Mouse (Mus musculus): ENCODE data around the gene Herc3. TPM values are rescaled to one million over a fixed set of nuclear protein-coding genes. Genes with fewer than 3 reads are reported as not detected.

Herc3 gene
- polyA plus RNA-seq, 1 experiment from 2014 or later, result 6.5 TPM

DNA sequence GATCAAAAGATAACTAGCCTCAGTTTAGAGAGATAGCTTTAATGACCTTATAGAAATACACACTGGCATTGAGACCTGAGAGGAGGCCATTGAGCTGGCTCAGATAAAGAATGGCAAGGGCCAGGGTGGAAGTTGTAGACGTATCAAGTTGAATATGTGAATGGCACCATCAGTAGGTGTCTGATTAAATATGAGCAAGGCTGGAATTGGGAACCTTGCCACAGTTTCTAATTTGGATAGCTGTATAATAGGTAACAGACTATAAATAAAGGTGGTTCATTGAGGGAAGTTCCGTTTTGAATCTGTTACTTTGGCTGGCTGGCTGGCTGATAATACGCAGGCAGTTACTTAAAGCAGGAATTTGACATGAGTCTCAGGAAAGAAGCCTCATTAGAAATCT is 65.4 kb downstream of the Herc3 start:
- H3K27ac ChIP-seq (replicated peaks; ENCODE audit: low read depth, low read length), result no peak overlapping the region
- H3K27me3 ChIP-seq (ENCODE audit: control insufficient read depth, insufficient read depth, low read length), result no peaks in the 10 kb centered on the region
- no peaks in the 10 kb centered on the region for H3K9me3 ChIP-seq (ENCODE audit: control insufficient read depth, low read length)
- H3K4me2 ChIP-seq (ENCODE audit: low read depth, severe bottlenecking), result no peak overlapping the region
- no peak for DNase-seq (ENCODE audit: low spot score)
- no peaks in the 10 kb centered on the region for H3K36me3 ChIP-seq (ENCODE audit: control insufficient read depth, insufficient read depth, low read length)
- H3K4me3 ChIP-seq (ENCODE audit: low read depth, low read length), result no peak overlapping the region
- no peaks in the 10 kb centered on the region for H3K4me1 ChIP-seq (ENCODE audit: control insufficient read depth, insufficient read depth, low read length)
- H3K9ac ChIP-seq (ENCODE audit: low read length), result no peak overlapping the region
- WGBS, result 80% methylated on average over 3 of the region's 3 CpGs
- ATAC-seq (ENCODE audit: insufficient number of reproducible peaks, low FRiP score, low TSS enrichment, low read depth), result no peak

DNA sequence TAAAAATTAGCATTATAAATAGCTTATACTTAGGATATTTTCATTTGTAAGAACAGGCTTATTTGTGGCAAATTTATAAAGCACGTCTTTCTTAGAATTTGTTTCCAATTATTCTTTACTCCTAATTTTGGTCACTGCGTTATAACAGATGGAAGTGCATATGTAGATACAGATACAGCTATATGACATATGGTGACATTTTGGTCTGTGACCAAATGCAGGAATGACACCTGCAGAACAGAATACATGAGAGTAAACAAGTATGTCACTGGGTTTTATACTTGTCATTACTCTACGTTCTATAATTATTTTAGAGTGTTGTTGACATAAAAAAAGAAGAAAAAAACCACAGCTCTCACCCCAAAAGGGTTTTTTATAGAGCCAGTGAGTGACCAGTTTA is 67.8 kb downstream of the Herc3 start:
- H3K9me3 ChIP-seq (ENCODE audit: control insufficient read depth, low read length), result no peaks in the 10 kb centered on the region
- no peaks in the 10 kb centered on the region for H3K27me3 ChIP-seq (ENCODE audit: control insufficient read depth, insufficient read depth, low read length)
- H3K4me1 ChIP-seq (ENCODE audit: control insufficient read depth, insufficient read depth, low read length), result peaks cover 4% of the 10 kb centered on the region; the same call in 1 of the 2 replicates
- H3K27ac ChIP-seq (replicated peaks; ENCODE audit: low read depth, low read length), result no peak overlapping the region
- no peak overlapping the region for H3K4me3 ChIP-seq (ENCODE audit: low read depth, low read length)
- H3K9ac ChIP-seq (ENCODE audit: low read length), result no peak overlapping the region
- 89% methylated on average over 3 of the region's 3 CpGs for WGBS
- DNase-seq (ENCODE audit: low spot score) (no peak), ATAC-seq (ENCODE audit: insufficient number of reproducible peaks, low FRiP score, low TSS enrichment, low read depth) (no peak)
- no peak overlapping the region for H3K4me2 ChIP-seq (ENCODE audit: low read depth, severe bottlenecking)
- no peaks in the 10 kb centered on the region for H3K36me3 ChIP-seq (ENCODE audit: control insufficient read depth, insufficient read depth, low read length)

DNA sequence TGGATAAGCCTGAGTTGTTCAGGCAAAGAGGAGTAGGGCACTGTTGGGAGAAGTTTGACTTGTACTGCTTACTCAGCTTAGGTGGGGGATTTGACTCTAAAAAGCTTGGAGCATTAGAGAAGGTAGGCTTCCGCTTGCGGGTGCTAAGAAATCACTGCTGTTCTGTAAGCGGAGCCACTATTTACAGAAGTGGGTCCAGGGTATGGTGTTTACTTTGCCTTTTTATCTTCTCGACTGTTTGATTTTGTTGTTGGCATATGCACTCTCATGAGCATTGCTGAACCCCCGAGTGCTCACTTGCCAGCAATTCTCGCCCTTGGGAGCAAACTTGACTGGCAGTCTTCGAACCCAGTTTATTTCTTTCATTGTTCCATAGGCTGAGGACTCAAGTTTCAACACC is 69.3 kb downstream of the Herc3 start:
- Histone ChIP-seq H3K36me3 (ENCODE audit: control insufficient read depth, insufficient read depth, low read length) (no peaks in the 10 kb centered on the region), H3K9me3 (ENCODE audit: control insufficient read depth, low read length) (no peaks in the 10 kb centered on the region), H3K9ac (ENCODE audit: low read length) (no peak overlapping the region), H3K27me3 (ENCODE audit: control insufficient read depth, insufficient read depth, low read length) (no peaks in the 10 kb centered on the region), H3K27ac (replicated peaks; ENCODE audit: low read depth, low read length) (no peak overlapping the region), H3K4me3 (ENCODE audit: low read depth, low read length) (no peak overlapping the region), H3K4me1 (ENCODE audit: control insufficient read depth, insufficient read depth, low read length) (peaks cover 4% of the 10 kb centered on the region; the same call in 1 of the 2 replicates), H3K4me2 (ENCODE audit: low read depth, severe bottlenecking) (no peak overlapping the region)
- DNase-seq (ENCODE audit: low spot score), result no peak
- WGBS, result 88% methylated on average over 7 of the region's 7 CpGs
- ATAC-seq (ENCODE audit: insufficient number of reproducible peaks, low FRiP score, low TSS enrichment, low read depth), result no peak

DNA sequence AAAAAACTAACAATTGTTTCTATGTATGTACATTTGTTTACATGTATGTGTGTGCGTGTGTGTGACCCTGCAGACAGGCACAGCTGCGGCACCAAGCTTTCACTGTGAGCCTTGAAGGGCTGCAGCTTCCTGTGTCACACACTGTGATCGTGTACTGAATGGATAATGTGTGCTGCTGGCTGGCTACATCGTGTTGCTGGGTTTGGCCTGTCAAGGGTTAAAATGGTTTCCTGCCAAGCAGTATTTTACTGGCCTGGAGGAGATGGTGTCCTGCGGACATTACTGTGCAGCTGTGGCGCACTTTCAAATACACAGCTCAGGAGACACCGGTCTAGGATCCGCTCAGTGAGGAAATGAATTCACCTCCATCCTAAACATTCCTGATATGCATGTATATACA is 71.9 kb downstream of the Herc3 start:
- no peak overlapping the region for H3K4me2 ChIP-seq (ENCODE audit: low read depth, severe bottlenecking)
- H3K9me3 ChIP-seq (ENCODE audit: control insufficient read depth, low read length), result peaks cover 2% of the 10 kb centered on the region; the same call in 1 of the 2 replicates
- H3K4me3 ChIP-seq (ENCODE audit: low read depth, low read length), result no peak overlapping the region
- no peak overlapping the region for H3K9ac ChIP-seq (ENCODE audit: low read length)
- DNase-seq (ENCODE audit: low spot score) (peak; percentile 50), ATAC-seq (ENCODE audit: insufficient number of reproducible peaks, low FRiP score, low TSS enrichment, low read depth) (peak; percentile 56)
- H3K4me1 ChIP-seq (ENCODE audit: control insufficient read depth, insufficient read depth, low read length), result peaks cover 4% of the 10 kb centered on the region; the same call in 1 of the 2 replicates
- no peaks in the 10 kb centered on the region for H3K36me3 ChIP-seq (ENCODE audit: control insufficient read depth, insufficient read depth, low read length)
- no peaks in the 10 kb centered on the region for H3K27me3 ChIP-seq (ENCODE audit: control insufficient read depth, insufficient read depth, low read length)
- H3K27ac ChIP-seq (replicated peaks; ENCODE audit: low read depth, low read length), result no peak overlapping the region
- WGBS, result 27% methylated on average over 8 of the region's 8 CpGs

DNA sequence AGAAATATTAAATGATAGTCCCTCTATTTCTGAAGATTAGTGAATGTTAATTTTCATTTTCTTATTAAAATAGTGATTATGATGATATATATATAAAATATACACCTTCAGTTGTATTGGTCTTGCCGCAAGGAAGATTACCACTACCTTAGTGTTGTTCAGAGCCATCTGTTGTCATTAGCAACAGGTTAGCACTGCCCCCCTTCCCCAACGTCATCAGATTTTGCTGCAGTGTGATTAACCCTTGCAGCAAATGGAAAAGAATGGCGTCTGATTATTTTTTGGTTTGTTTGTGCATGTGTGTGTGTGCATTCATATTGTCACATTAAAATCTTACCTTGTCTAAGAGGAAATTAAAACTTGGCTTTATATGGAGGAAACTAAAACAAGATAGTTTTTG is 73.3 kb downstream of the Herc3 start:
- Histone ChIP-seq H3K36me3 (ENCODE audit: control insufficient read depth, insufficient read depth, low read length) (no peaks in the 10 kb centered on the region), H3K9ac (ENCODE audit: low read length) (no peak overlapping the region), H3K27me3 (ENCODE audit: control insufficient read depth, insufficient read depth, low read length) (no peaks in the 10 kb centered on the region), H3K4me2 (ENCODE audit: low read depth, severe bottlenecking) (no peak overlapping the region), H3K9me3 (ENCODE audit: control insufficient read depth, low read length) (peaks cover 2% of the 10 kb centered on the region; the same call in 1 of the 2 replicates), H3K4me3 (ENCODE audit: low read depth, low read length) (no peak overlapping the region), H3K27ac (replicated peaks; ENCODE audit: low read depth, low read length) (no peak overlapping the region), H3K4me1 (ENCODE audit: control insufficient read depth, insufficient read depth, low read length) (peaks cover 4% of the 10 kb centered on the region; the same call in 1 of the 2 replicates)
- ATAC-seq (ENCODE audit: insufficient number of reproducible peaks, low FRiP score, low TSS enrichment, low read depth), result no peak
- 50% methylated on average over 3 of the region's 3 CpGs for WGBS
- DNase-seq (ENCODE audit: low spot score), result no peak

DNA sequence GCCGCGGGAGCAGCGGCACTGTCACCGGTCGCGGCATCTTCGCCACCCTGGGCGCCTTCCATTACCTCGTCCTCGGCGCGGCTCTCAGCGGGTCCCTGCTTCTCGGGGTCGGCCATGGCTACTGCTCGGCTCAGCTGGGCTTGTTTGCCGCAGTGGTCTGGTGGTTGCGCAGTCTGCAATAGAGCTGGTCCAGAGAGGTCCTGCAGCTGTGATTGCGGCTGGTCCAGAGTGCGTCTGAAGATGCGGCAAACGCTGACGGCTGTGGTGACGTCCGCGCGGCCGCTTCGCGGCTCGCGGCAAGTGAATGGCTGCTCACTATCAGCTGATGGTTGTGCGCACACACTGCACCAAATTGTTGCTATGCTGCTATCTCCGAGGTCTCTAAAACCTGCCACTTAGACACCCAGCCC is 75.6 kb downstream of the Herc3 start, which contains the start of gene Nap1l5:
Gene Nap1l5 (minus strand): TSS at position 225 of the 410 bp plus-strand sequence.
- H3K9ac ChIP-seq (ENCODE audit: low read length), result no peak within 1 kb of the TSS
- ATAC-seq (ENCODE audit: insufficient number of reproducible peaks, low FRiP score, low TSS enrichment, low read depth) (peak; percentile 58; the same call in 1 of the 2 replicates), DNase-seq (ENCODE audit: low spot score) (peak; percentile 52)
- H3K4me1 ChIP-seq (ENCODE audit: control insufficient read depth, insufficient read depth, low read length), result peaks cover 4% of the 10 kb centered on the region; the same call in 1 of the 2 replicates
- H3K27me3 ChIP-seq (ENCODE audit: control insufficient read depth, insufficient read depth, low read length), result no peaks in the 10 kb centered on the region
- H3K36me3 ChIP-seq (ENCODE audit: control insufficient read depth, insufficient read depth, low read length), result no peaks in the 10 kb centered on the region
- H3K27ac ChIP-seq (replicated peaks; ENCODE audit: low read depth, low read length), result no peak within 1 kb of the TSS
- 55% methylated on average over 33 of the region's 34 CpGs for WGBS
- peaks cover 2% of the 10 kb centered on the region; the same call in 1 of the 2 replicates for H3K9me3 ChIP-seq (ENCODE audit: control insufficient read depth, low read length)
- H3K4me2 ChIP-seq (ENCODE audit: low read depth, severe bottlenecking), result peak within 1 kb of the TSS; percentile 64
- peak within 1 kb of the TSS; percentile 28 for H3K4me3 ChIP-seq (ENCODE audit: low read depth, low read length)

DNA sequence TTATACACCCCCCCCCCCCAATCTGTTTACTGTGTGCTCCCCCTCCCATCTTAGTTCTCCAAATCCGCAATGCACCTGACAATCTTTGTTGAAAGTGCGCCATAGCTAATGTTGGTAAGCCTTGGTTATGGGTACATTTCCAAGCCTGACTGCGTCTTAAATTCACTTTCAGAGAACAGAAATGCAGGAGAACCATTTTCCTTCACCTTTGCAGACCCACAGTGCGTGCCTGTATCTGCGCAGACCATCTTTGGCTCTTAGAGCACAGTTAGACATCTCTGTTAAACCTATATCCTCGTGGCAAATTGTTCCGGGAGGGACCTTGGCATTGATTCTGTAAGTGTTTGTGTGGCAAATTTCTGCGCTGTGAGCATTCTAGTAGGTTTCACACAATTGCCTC is 76.1 kb downstream of the Herc3 start:
- DNase-seq (ENCODE audit: low spot score), result no peak
- Histone ChIP-seq H3K27me3 (ENCODE audit: control insufficient read depth, insufficient read depth, low read length) (no peaks in the 10 kb centered on the region), H3K4me2 (ENCODE audit: low read depth, severe bottlenecking) (peak overlapping the region; percentile 64; the same call in 1 of the 2 replicates), H3K4me3 (ENCODE audit: low read depth, low read length) (no peak overlapping the region; the same call in 1 of the 2 replicates), H3K9me3 (ENCODE audit: control insufficient read depth, low read length) (peaks cover 2% of the 10 kb centered on the region; the same call in 1 of the 2 replicates), H3K36me3 (ENCODE audit: control insufficient read depth, insufficient read depth, low read length) (no peaks in the 10 kb centered on the region), H3K4me1 (ENCODE audit: control insufficient read depth, insufficient read depth, low read length) (peaks cover 4% of the 10 kb centered on the region; the same call in 1 of the 2 replicates), H3K9ac (ENCODE audit: low read length) (no peak overlapping the region), H3K27ac (replicated peaks; ENCODE audit: low read depth, low read length) (no peak overlapping the region)
- no peak for ATAC-seq (ENCODE audit: insufficient number of reproducible peaks, low FRiP score, low TSS enrichment, low read depth)
- 85% methylated on average over 8 of the region's 8 CpGs for WGBS

DNA sequence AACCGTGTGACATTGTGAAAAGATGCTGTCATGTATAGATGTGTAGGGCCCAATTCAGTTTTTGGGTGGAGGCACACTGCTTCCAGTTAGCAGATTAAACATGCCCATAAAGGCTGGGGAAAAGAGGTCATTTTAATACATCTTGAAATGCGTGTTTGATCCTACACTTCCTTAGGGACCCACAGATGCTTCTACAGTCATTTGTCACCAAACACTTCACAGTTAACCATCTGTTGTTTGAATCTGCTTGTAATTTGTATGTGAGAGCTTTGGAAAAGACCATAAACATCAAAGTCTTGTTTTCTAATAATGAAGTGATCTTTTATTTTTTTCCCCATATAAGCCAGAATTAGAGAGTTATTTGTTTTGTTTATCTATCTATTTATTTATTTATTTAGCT is 76.5 kb downstream of the Herc3 start:
- no peak overlapping the region for H3K9ac ChIP-seq (ENCODE audit: low read length)
- no peak overlapping the region for H3K4me2 ChIP-seq (ENCODE audit: low read depth, severe bottlenecking)
- peaks cover 2% of the 10 kb centered on the region; the same call in 1 of the 2 replicates for H3K9me3 ChIP-seq (ENCODE audit: control insufficient read depth, low read length)
- no peak overlapping the region for H3K4me3 ChIP-seq (ENCODE audit: low read depth, low read length)
- no peak for ATAC-seq (ENCODE audit: insufficient number of reproducible peaks, low FRiP score, low TSS enrichment, low read depth)
- no peaks in the 10 kb centered on the region for H3K36me3 ChIP-seq (ENCODE audit: control insufficient read depth, insufficient read depth, low read length)
- peaks cover 4% of the 10 kb centered on the region; the same call in 1 of the 2 replicates for H3K4me1 ChIP-seq (ENCODE audit: control insufficient read depth, insufficient read depth, low read length)
- no peaks in the 10 kb centered on the region for H3K27me3 ChIP-seq (ENCODE audit: control insufficient read depth, insufficient read depth, low read length)
- H3K27ac ChIP-seq (replicated peaks; ENCODE audit: low read depth, low read length), result no peak overlapping the region
- 52% methylated on average over 2 of the region's 2 CpGs for WGBS
- DNase-seq (ENCODE audit: low spot score), result no peak

DNA sequence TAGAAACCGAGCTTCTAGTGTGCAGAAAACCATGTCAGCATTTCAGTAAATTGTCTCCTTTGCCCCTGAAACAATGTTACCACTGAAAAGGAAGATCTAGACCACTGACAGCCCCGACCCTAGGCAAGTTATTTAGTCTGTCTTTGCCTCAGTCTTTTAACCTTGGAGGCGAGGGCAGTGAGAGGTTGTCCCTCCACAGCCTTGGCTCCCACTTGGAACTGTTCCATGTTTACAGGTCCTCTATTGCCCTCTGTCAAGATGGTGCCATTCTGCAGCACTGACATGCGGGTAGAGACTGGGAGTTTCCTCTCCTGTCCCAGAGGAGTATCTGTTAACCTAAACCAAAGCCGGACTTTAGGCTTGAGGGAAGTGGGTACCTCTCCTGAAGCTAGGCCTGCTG is 81.6 kb downstream of the Herc3 start:
- no peak overlapping the region for H3K9ac ChIP-seq (ENCODE audit: low read length)
- 88% methylated on average over 5 of the region's 5 CpGs for WGBS
- no peak overlapping the region for H3K4me3 ChIP-seq (ENCODE audit: low read depth, low read length)
- H3K27ac ChIP-seq (replicated peaks; ENCODE audit: low read depth, low read length), result no peak overlapping the region
- ATAC-seq (ENCODE audit: insufficient number of reproducible peaks, low FRiP score, low TSS enrichment, low read depth) (no peak), DNase-seq (ENCODE audit: low spot score) (no peak)
- H3K27me3 ChIP-seq (ENCODE audit: control insufficient read depth, insufficient read depth, low read length), result no peaks in the 10 kb centered on the region
- H3K4me1 ChIP-seq (ENCODE audit: control insufficient read depth, insufficient read depth, low read length), result no peaks in the 10 kb centered on the region
- no peak overlapping the region for H3K4me2 ChIP-seq (ENCODE audit: low read depth, severe bottlenecking)
- no peaks in the 10 kb centered on the region for H3K9me3 ChIP-seq (ENCODE audit: control insufficient read depth, low read length)
- H3K36me3 ChIP-seq (ENCODE audit: control insufficient read depth, insufficient read depth, low read length), result no peaks in the 10 kb centered on the region
